Mouse (Mus musculus) midbrain, postnatal 0 days (tissue): ENCODE results near the gene Rab4a. TPM values are rescaled to one million over a fixed set of nuclear protein-coding genes. Genes with fewer than 3 reads are reported as not detected.

Experiments used
- ATAC-seq: fragments of 200-750 bp; cut with Nextera tagmentation; 2 replicates; pipeline ENCODE4 v1.8.0; 2017; ENCODE audit warnings: moderate number of reproducible peaks, mild to moderate bottlenecking, moderate TSS enrichment, moderate library complexity; ENCODE audit not compliant: low FRiP score
- DNase-seq: peaks from one replicate; pipeline ENCODE4 v3.0.0-alpha.2; 2015; ENCODE audit warnings: low spot score
- H3K27ac ChIP-seq: fragments of 300-500 bp; sonication (generic); 2 replicates; pipeline ENCODE4 v1.5.1; 2014; ENCODE audit warnings: low read depth, mild to moderate bottlenecking, low read length, mixed read lengths
- H3K27me3 ChIP-seq: fragments of 300-500 bp; sonication (generic); 2 replicates; pipeline ENCODE4 v1.6.1; 2014; ENCODE audit warnings: low read length, control low read depth, mixed read lengths; ENCODE audit not compliant: insufficient read depth
- H3K36me3 ChIP-seq: fragments of 300-500 bp; sonication (generic); 2 replicates; pipeline ENCODE4 v1.6.1; 2014; ENCODE audit warnings: low read length, control low read depth, mixed read lengths; ENCODE audit not compliant: insufficient read depth
- H3K4me1 ChIP-seq: fragments of 300-500 bp; sonication (generic); 2 replicates; pipeline ENCODE4 v1.6.1; 2014; ENCODE audit warnings: mild to moderate bottlenecking, control low read depth, antibody characterized with exemption, low read length, mixed read lengths; ENCODE audit not compliant: insufficient read depth
- H3K4me2 ChIP-seq: fragments of 300-500 bp; sonication (generic); 2 replicates; pipeline ENCODE4 v1.6.1; 2014; ENCODE audit warnings: low read depth, mild to moderate bottlenecking, low read length, mixed read lengths; ENCODE audit not compliant: poor library complexity, severe bottlenecking
- H3K4me3 ChIP-seq: fragments of 300-500 bp; sonication (generic); 2 replicates; pipeline ENCODE4 v1.5.1; 2014; ENCODE audit warnings: low read depth, mild to moderate bottlenecking, low read length, moderate library complexity
- H3K9ac ChIP-seq: fragments of 300-500 bp; sonication (generic); replicated peaks from 2 replicates; pipeline ENCODE4 v1.6.1; 2014; ENCODE audit warnings: mild to moderate bottlenecking, low read length, moderate library complexity, mixed read lengths; ENCODE audit not compliant: poor library complexity, severe bottlenecking
- H3K9me3 ChIP-seq: fragments of 300-500 bp; sonication (generic); 2 replicates; pipeline ENCODE4 v1.6.1; 2016; ENCODE audit warnings: low read length, control low read depth
- CTCF ChIP-seq: IDR thresholded peaks from 2 replicates; pipeline ENCODE4 v1.5.1; 2016; ENCODE audit warnings: antibody characterized with exemption, mild to moderate bottlenecking
- WGBS: fragments of 180-500 bp; shearing (Covaris S2); extraction: QIAGEN DNeasy Blood & Tissue Kit; methylation state at CpG from one replicate; pipeline ENCODE4 v1.1.7; 2014; 5-methylcytosine and 5-hydroxymethylcytosine counted together
- polyA plus RNA-seq: library from polyadenylated mRNA; unstranded; fragments of >200 nt; fragmentation: Nextera tagmentation; extraction: Ambion mirVana; gene quantifications from 2 replicates; pipeline ENCODE4 v1.2.1, GENCODE M21; 2015
- total RNA-seq: library from RNA; depleted of rRNA; stranded (reverse); fragments of >200 nt; gene quantifications from 2 replicates; pipeline ENCODE4 v1.2.3, GENCODE M21; 2014; rRNA removed

The Rab4a gene
- 54.2 and 59.8 TPM in 2 replicates for total RNA-seq
- polyA plus RNA-seq = 97.7 and 101 TPM in 2 replicates

DNA sequence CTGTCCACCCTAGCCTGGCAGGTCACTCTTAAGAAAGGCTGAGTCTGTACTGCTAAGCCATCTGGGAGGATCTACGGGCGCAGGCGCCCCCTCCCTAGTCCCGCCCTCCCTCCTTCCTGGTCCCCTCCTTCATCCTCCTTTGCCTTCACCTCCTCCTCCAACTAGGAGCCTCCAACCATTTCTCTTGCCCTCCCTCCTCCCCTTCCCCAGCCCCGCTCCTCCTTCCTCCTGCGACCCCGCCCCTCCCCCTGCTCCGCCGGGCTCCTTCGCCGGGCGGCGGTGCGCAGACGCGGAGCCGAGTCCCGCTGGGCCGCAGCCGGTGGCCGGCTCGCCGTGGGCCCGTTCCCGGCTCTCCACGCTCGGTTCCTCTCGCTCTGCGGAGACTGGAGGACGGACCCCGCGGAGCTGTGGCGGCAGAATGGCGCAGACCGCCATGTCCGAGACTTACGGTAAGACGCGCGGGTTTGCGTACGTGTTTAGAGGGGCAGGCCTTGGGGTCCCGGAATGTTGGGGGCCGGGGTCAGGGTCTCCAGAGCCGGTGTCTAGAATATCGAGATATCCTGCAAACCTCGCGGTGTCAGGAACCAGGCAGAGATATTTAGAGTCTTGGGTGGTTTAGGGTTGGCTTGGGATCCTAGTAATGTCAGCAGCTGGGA lies at the start of gene Rab4a:
Gene Rab4a (plus strand): TSS at position 268 of the 656 bp plus-strand sequence.
- peak within 1 kb of the TSS; percentile 78 for H3K4me3 ChIP-seq
- H3K4me2 ChIP-seq = peak within 1 kb of the TSS; percentile 80
- 1% methylated on average over 43 of the region's 48 CpGs for WGBS
- peaks cover 10% of the 10 kb centered on the region for H3K4me1 ChIP-seq
- H3K36me3 ChIP-seq = no peaks in the 10 kb centered on the region
- H3K9ac ChIP-seq = peak within 1 kb of the TSS; percentile 91
- H3K27ac ChIP-seq = peak within 1 kb of the TSS; percentile 88
- no peaks in the 10 kb centered on the region for H3K27me3 ChIP-seq
- no peaks in the 10 kb centered on the region for H3K9me3 ChIP-seq
- DNase-seq (peak; percentile 92), ATAC-seq (peak; percentile 86)
- no peak for TF ChIP-seq CTCF

DNA sequence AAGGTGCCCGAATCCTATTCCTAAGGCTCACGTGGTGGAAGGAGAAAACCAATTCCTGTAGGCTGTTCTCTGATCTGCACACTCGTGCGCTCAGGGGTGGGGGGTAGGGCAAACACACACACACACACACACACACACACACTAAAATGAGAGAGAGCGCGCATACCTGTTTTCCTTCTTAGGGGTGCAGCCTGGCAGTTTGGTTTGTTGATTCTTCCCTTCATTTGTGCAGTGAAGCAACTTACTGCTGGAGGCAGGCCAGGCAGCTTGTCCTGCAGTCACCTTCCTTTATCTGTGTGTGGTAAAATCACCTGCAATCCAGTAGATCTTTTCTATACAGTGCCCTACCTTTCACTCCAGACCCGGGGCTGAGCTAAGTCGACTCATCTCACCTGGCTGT lies 48.9 kb upstream of the Rab4a start:
- peaks cover 8% of the 10 kb centered on the region; the same call in 1 of the 2 replicates for H3K4me1 ChIP-seq
- ATAC-seq (no peak), DNase-seq (no peak)
- no peak overlapping the region for H3K27ac ChIP-seq
- TF ChIP-seq CTCF = no peak
- H3K27me3 ChIP-seq = no peaks in the 10 kb centered on the region
- no peaks in the 10 kb centered on the region for H3K36me3 ChIP-seq
- H3K9ac ChIP-seq = no peak overlapping the region
- no peak overlapping the region for H3K4me3 ChIP-seq
- H3K4me2 ChIP-seq = no peak overlapping the region
- WGBS = 79% methylated on average over 8 of the region's 8 CpGs
- no peaks in the 10 kb centered on the region for H3K9me3 ChIP-seq

DNA sequence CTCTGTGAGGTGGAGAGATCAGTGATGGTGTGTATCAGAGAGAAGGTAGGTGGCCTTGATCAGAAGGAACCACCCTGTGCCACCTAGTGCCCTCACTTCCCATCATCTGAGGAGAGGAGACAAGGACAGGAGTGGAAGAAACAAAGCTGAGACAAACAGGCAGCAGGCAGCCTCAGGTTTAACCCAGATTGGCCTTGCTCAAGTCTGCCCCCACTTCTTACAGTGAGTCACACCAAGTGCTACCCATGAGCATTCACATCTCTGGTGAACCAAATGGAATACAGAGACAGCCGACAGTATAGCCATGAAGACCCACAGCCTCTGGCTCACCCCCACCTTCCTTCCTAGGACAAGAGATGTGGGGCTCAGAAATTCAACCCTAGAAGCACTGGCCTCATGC lies 46.9 kb upstream of the Rab4a start:
- no peak for DNase-seq
- no peaks in the 10 kb centered on the region for H3K36me3 ChIP-seq
- H3K4me2 ChIP-seq = no peak overlapping the region
- WGBS = 94% methylated on average over 1 of the region's 1 CpGs
- ATAC-seq = no peak
- H3K27ac ChIP-seq = no peak overlapping the region
- no peak overlapping the region for H3K9ac ChIP-seq
- no peak overlapping the region for H3K4me3 ChIP-seq
- peaks cover 4% of the 10 kb centered on the region; the same call in 1 of the 2 replicates for H3K4me1 ChIP-seq
- no peak for TF ChIP-seq CTCF
- H3K27me3 ChIP-seq = no peaks in the 10 kb centered on the region
- H3K9me3 ChIP-seq = no peaks in the 10 kb centered on the region

DNA sequence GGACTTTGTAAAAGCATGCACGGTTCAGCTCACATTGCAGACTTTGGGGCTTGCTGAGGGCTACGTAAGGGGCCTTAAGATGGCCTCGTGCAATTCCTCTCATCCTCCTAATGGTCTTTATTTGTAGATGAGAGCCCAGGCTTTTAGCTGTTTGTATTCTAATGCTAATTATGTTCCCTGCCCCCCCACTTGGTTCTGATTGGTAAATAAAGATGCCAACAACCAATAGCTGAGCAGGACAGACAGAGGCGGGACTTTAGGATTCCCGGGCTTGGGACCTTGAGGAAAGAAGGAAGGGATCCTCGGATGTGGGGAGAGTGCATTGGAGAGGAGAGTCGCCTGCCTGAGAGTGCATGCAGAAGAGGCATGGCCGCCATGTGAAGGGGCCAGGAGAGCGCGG lies 45.9 kb upstream of the Rab4a start:
- 7% methylated on average over 10 of the region's 10 CpGs for whole genome bisulfite sequencing
- Histone ChIP-seq H3K4me1 (no peaks in the 10 kb centered on the region), H3K9ac (no peak overlapping the region), H3K27ac (no peak overlapping the region), H3K27me3 (no peaks in the 10 kb centered on the region), H3K4me2 (peak overlapping the region; percentile 25), H3K9me3 (no peaks in the 10 kb centered on the region), H3K36me3 (no peaks in the 10 kb centered on the region), H3K4me3 (no peak overlapping the region)
- no peak for ATAC-seq
- TF ChIP-seq CTCF = no peak
- peak; percentile 75 for DNase-seq

DNA sequence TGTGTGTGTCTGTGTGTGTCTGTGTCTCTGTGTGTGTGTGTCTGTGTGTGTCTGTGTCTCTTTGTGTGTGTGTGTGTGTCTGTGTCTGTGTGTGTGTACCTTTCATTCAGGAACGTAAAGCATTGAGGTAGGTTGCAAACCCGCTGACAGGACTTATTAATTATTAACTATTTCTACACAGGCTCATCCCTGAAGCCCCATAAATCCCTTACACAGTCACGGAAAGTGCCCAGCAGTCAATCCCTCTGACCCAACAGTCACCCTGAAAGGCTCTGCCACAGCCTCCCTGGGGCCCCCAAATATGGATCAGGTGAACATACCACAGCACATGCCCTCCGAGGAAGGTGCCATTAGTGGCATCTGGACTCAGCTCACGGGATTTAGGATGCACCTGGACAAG lies 45.2 kb upstream of the Rab4a start:
- Histone ChIP-seq H3K4me2 (no peak overlapping the region), H3K4me3 (no peak overlapping the region), H3K4me1 (no peaks in the 10 kb centered on the region), H3K27me3 (no peaks in the 10 kb centered on the region), H3K27ac (no peak overlapping the region), H3K36me3 (no peaks in the 10 kb centered on the region), H3K9ac (no peak overlapping the region), H3K9me3 (no peaks in the 10 kb centered on the region)
- ATAC-seq = no peak
- TF ChIP-seq CTCF = no peak
- DNase-seq = no peak
- WGBS = 64% methylated on average over 5 of the region's 5 CpGs

DNA sequence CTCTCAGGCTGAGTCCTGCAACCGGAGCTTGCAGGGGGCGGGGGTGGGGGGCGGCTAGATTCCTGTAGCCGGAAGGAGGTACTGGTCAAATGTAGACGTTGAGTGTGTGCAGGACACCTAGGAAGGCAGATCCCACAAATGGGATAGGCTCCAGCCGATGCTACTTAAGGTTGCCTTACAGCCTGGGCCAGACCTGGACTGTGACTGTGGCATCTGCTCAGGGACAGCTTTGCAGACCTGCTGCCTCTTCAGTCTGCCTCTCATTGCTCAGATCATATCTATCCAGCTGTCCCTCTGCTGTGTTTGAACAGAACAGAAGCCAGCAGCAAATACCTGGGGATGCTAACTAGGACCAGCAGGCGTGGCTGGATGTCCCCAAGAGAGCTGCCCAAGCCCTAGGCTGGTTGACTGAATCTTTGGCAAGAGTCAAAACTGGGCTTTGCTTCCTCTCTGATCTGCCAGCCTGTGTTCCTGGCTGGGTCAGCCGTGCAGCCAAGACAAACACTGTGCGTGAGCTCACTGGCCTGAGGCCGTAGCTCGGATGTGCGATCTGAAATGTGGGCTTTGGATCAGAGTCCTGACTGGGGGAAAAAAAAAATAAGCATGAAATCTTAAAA lies 44.4 kb upstream of the Rab4a start:
- ATAC-seq (no peak), DNase-seq (peak; percentile 72)
- Histone ChIP-seq H3K4me1 (no peaks in the 10 kb centered on the region), H3K27me3 (no peaks in the 10 kb centered on the region), H3K4me3 (no peak overlapping the region), H3K9me3 (no peaks in the 10 kb centered on the region), H3K4me2 (no peak overlapping the region), H3K27ac (no peak overlapping the region), H3K9ac (no peak overlapping the region), H3K36me3 (no peaks in the 10 kb centered on the region)
- WGBS = 53% methylated on average over 12 of the region's 12 CpGs
- TF ChIP-seq CTCF = no peak
